Mouse (Mus musculus) forebrain, embryonic 11.5 days (tissue): ENCODE results near the gene Sf3b4. TPM values are rescaled to one million over a fixed set of nuclear protein-coding genes. Genes with fewer than 3 reads are reported as not detected.
A peak's percentile ranks its signal among the peaks of the same experiment; 100 is the strongest.

Source experiments
- ATAC-seq: fragments of 200-750 bp; cut with Nextera tagmentation; replicated peaks from 2 replicates; pipeline ENCODE4 v1.8.0; 2017; ENCODE audit warnings: moderate TSS enrichment; ENCODE audit not compliant: low FRiP score
- DNase-seq: peaks from one replicate; pipeline ENCODE4 v3.0.0-alpha.2; 2017; ENCODE audit warnings: low spot score
- H3K27ac ChIP-seq: fragments of 300-500 bp; sonication (generic); 2 replicates; pipeline ENCODE4 v1.5.1; 2014; ENCODE audit warnings: low read depth, low read length
- H3K27me3 ChIP-seq: fragments of 300-500 bp; sonication (generic); 2 replicates; pipeline ENCODE4 v1.6.1; 2014; ENCODE audit warnings: mild to moderate bottlenecking, low read length, mixed read lengths; ENCODE audit not compliant: control insufficient read depth, insufficient read depth
- H3K36me3 ChIP-seq: fragments of 300-500 bp; sonication (generic); 2 replicates; pipeline ENCODE4 v1.6.1; 2014; ENCODE audit warnings: mild to moderate bottlenecking, low read length, moderate library complexity, mixed read lengths; ENCODE audit not compliant: control insufficient read depth, insufficient read depth
- H3K4me1 ChIP-seq: fragments of 300-500 bp; sonication (generic); replicated peaks from 2 replicates; pipeline ENCODE4 v1.6.1; 2014; ENCODE audit warnings: low read length, mixed read lengths; ENCODE audit not compliant: control insufficient read depth, insufficient read depth
- H3K4me2 ChIP-seq: fragments of 300-500 bp; sonication (generic); 2 replicates; pipeline ENCODE4 v1.6.1; 2014; ENCODE audit warnings: low read depth, mild to moderate bottlenecking, low read length, moderate library complexity, mixed read lengths; ENCODE audit not compliant: severe bottlenecking
- H3K4me3 ChIP-seq: fragments of 300-500 bp; sonication (generic); 2 replicates; pipeline ENCODE4 v1.5.1; 2014; ENCODE audit warnings: low read depth, low read length
- H3K9ac ChIP-seq: fragments of 300-500 bp; sonication (generic); 2 replicates; pipeline ENCODE4 v1.6.1; 2014; ENCODE audit warnings: low read length
- H3K9me3 ChIP-seq: fragments of 300-500 bp; sonication (generic); 2 replicates; pipeline ENCODE4 v1.6.1; 2016; ENCODE audit warnings: low read length, mixed read lengths; ENCODE audit not compliant: control insufficient read depth
- WGBS: fragments of 180-500 bp; shearing (Covaris S2); extraction: QIAGEN DNeasy Blood & Tissue Kit; methylation state at CpG from one replicate; pipeline ENCODE4 v1.1.7; 2014; 5-methylcytosine and 5-hydroxymethylcytosine counted together
- polyA plus RNA-seq: library from polyadenylated mRNA; unstranded; fragments of >200 nt; fragmentation: Nextera tagmentation; extraction: Ambion mirVana; gene quantifications from 2 replicates; pipeline ENCODE4 v1.2.1, GENCODE M21; 2014

Gene Sf3b4
- polyA plus RNA-seq, 1 experiment from 2014 or later = 230 TPM

GRCm38 (mm10) chr3:96152611-96153010 lies 19.5 kb upstream of the Sf3b4 start:
- WGBS = 94% methylated on average over 5 of the region's 5 CpGs
- Histone ChIP-seq H3K36me3 (peaks cover 2% of the 10 kb centered on the region; the same call in 1 of the 2 replicates), H3K4me1 (no peaks in the 10 kb centered on the region), H3K9me3 (no peaks in the 10 kb centered on the region), H3K9ac (no peak overlapping the region), H3K4me2 (no peak overlapping the region), H3K27me3 (no peaks in the 10 kb centered on the region), H3K27ac (no peak overlapping the region), H3K4me3 (no peak overlapping the region)
- no peak for DNase-seq
- no peak for ATAC-seq

- Histone ChIP-seq H3K27me3 (no peaks in the 10 kb centered on the region), H3K4me1 (peaks cover 3% of the 10 kb centered on the region; the same call in 1 of the 2 replicates), H3K4me2 (no peak overlapping the region), H3K36me3 (peaks cover 2% of the 10 kb centered on the region; the same call in 1 of the 2 replicates), H3K27ac (no peak overlapping the region), H3K4me3 (no peak overlapping the region), H3K9me3 (no peaks in the 10 kb centered on the region), H3K9ac (no peak overlapping the region)
- WGBS = 86% methylated on average over 8 of the region's 8 CpGs
- ATAC-seq (no peak), DNase-seq (no peak)
These were observed 16.6 kb upstream of the Sf3b4 start for GRCm38 (mm10) chr3:96155501-96155900.

- no peak overlapping the region for H3K4me2 ChIP-seq
- H3K4me3 ChIP-seq = no peak overlapping the region
- no peaks in the 10 kb centered on the region; the same call in 1 of the 2 replicates for H3K36me3 ChIP-seq
- H3K9me3 ChIP-seq = no peaks in the 10 kb centered on the region
- 84% methylated on average over 4 of the region's 4 CpGs for WGBS
- H3K27me3 ChIP-seq = no peaks in the 10 kb centered on the region
- peaks cover 8% of the 10 kb centered on the region; the same call in 1 of the 2 replicates for H3K4me1 ChIP-seq
- H3K9ac ChIP-seq = no peak overlapping the region
- H3K27ac ChIP-seq = no peak overlapping the region
- DNase-seq (no peak), ATAC-seq (no peak)
These were observed 12.3 kb upstream of the Sf3b4 start for GRCm38 (mm10) chr3:96159820-96160219.

GRCm38 (mm10) chr3:96160222-96160802 lies 11.8 kb upstream of the Sf3b4 start:
- no peak overlapping the region for H3K27ac ChIP-seq
- 65% methylated on average over 4 of the region's 4 CpGs for WGBS
- H3K4me1 ChIP-seq = peaks cover 8% of the 10 kb centered on the region; the same call in 1 of the 2 replicates
- DNase-seq (no peak), ATAC-seq (no peak)
- no peaks in the 10 kb centered on the region for H3K27me3 ChIP-seq
- peak overlapping the region; percentile 5; the same call in 1 of the 2 replicates for H3K9ac ChIP-seq
- no peaks in the 10 kb centered on the region; the same call in 1 of the 2 replicates for H3K36me3 ChIP-seq
- H3K4me2 ChIP-seq = peak overlapping the region; percentile 64; the same call in 1 of the 2 replicates
- no peak overlapping the region for H3K4me3 ChIP-seq
- no peaks in the 10 kb centered on the region for H3K9me3 ChIP-seq

GRCm38 (mm10) chr3:96160803-96161516 lies 11.2 kb upstream of the Sf3b4 start:
- Histone ChIP-seq H3K9me3 (no peaks in the 10 kb centered on the region), H3K4me2 (peak overlapping the region; percentile 64), H3K4me1 (peaks cover 8% of the 10 kb centered on the region; the same call in 1 of the 2 replicates), H3K9ac (peak overlapping the region; percentile 51), H3K27me3 (no peaks in the 10 kb centered on the region), H3K27ac (no peak overlapping the region), H3K36me3 (no peaks in the 10 kb centered on the region), H3K4me3 (peak overlapping the region; percentile 36)
- DNase-seq = peak; percentile 71
- 2% methylated on average over 12 of the region's 12 CpGs for WGBS
- peak; percentile 60 for ATAC-seq

GRCm38 (mm10) chr3:96161869-96162840 lies 10.0 kb upstream of the Sf3b4 start, which contains the start of gene Mtmr11:
TSS of gene Mtmr11 (plus strand) at chr3:96162004.
- peaks cover 8% of the 10 kb centered on the region; the same call in 1 of the 2 replicates for H3K4me1 ChIP-seq
- DNase-seq (no peak), ATAC-seq (no peak)
- 8% methylated on average over 16 of the region's 16 CpGs for WGBS
- H3K27me3 ChIP-seq = no peaks in the 10 kb centered on the region
- H3K9me3 ChIP-seq = no peaks in the 10 kb centered on the region
- H3K4me3 ChIP-seq = peak within 1 kb of the TSS; percentile 36
- H3K4me2 ChIP-seq = peak within 1 kb of the TSS; percentile 64
- no peaks in the 10 kb centered on the region for H3K36me3 ChIP-seq
- H3K27ac ChIP-seq = no peak within 1 kb of the TSS
- peak within 1 kb of the TSS; percentile 51 for H3K9ac ChIP-seq

GRCm38 (mm10) chr3:96163040-96163439 lies 9.1 kb upstream of the Sf3b4 start:
- H3K27ac ChIP-seq = no peak overlapping the region
- ATAC-seq (no peak), DNase-seq (no peak)
- H3K9me3 ChIP-seq = no peaks in the 10 kb centered on the region
- 90% methylated on average over 6 of the region's 6 CpGs for WGBS
- no peaks in the 10 kb centered on the region for H3K36me3 ChIP-seq
- H3K4me3 ChIP-seq = no peak overlapping the region
- H3K27me3 ChIP-seq = no peaks in the 10 kb centered on the region
- no peak overlapping the region for H3K4me2 ChIP-seq
- no peak overlapping the region for H3K9ac ChIP-seq
- H3K4me1 ChIP-seq = peaks cover 8% of the 10 kb centered on the region; the same call in 1 of the 2 replicates
